Mouse (Mus musculus): ENCODE measurements around the gene Grap2.

Gene Grap2

DNA sequence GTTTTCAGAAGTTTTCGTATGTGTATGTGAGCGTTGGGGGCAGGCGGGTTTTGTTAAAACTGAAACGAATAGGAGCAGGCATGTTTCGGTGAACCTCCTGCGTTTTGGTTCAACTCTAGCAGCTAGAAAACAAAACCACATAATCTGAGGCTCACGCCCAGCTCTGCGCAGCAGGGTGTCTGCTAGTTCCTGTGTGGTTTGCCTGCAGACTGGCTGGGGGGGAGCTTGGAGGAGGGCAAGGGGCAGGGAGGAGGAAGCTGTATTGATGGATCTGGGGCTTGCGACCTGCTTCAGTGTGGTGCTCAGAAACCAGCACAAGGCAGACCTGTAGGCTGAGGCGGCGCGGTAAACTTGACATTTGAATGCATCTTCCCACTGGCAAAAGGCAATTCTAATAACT is at the start of gene Grap2:
Gene Grap2 (plus strand): TSS at position 304 of the 400 bp plus-strand sequence.
- peak; percentile 85 to 89 for DNase-seq (ENCODE audit: low spot score in 2 of 2)

DNA sequence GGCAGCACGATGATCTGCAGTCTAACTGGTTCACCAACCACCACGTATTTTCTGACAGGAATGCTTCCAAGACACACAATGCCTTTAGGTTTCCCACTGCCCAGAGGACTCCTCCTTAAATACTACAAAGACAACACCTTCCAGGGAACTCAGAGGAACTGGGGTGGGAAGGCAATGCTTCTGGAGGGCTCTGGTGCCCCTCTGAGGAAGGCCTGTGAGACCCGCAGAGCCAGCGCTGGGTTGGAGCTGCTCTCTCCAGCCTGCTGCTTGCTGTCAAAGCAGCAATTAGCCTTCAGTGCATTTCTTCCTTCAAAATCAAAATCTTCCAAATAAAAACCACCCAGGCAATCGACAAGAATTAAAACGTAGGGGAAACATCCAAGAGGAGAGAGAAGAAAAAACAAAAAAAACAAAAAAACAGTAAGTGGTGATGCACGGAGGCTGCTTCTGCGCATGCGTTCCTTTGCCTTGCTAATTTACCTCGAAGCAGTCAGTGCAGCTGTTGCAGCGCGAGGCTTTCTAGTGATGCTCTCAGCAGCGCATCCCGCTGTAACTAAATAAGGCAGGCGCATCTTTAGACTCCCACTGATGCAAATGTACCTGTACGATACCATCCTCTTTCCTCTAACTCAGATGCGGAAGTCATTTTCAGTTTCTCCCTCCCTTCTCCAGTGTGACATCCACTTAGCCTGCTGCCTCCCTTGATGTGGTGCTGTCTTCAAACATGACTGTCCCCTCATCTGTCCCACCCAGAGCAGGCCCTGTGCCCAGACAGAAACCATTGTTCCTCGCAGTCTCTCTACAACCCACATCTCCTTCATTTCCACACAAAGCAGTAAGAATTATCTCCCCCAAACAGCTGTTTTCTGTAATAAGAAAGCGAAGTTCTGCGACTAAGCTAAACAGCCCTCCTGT is 42.2 kb upstream of the Grap2 start:
- DNase-seq (ENCODE audit: low spot score in 2 of 2): no peak

DNA sequence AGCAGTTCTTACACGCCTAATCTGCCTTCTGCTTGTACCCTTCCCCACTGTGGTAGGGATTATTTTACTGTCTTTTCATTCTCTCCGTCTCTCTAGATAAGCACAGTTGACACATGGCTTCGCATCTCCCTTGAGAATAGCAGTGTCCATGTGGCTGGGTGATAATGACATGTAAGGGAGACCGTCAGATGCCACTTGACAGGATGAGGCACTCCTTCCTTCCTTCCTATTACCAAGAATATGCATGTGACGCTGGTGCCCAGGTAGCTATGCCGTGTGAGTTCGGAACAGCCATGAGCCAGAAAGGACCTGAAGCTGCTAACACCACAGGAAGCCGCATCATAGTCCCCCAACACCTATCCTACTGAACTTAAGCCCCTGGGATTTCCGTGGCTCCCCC is 41.4 kb upstream of the Grap2 start:
- peak in 1 of 2 experiments; percentile 45 for DNase-seq (ENCODE audit: low spot score in 2 of 2)

DNA sequence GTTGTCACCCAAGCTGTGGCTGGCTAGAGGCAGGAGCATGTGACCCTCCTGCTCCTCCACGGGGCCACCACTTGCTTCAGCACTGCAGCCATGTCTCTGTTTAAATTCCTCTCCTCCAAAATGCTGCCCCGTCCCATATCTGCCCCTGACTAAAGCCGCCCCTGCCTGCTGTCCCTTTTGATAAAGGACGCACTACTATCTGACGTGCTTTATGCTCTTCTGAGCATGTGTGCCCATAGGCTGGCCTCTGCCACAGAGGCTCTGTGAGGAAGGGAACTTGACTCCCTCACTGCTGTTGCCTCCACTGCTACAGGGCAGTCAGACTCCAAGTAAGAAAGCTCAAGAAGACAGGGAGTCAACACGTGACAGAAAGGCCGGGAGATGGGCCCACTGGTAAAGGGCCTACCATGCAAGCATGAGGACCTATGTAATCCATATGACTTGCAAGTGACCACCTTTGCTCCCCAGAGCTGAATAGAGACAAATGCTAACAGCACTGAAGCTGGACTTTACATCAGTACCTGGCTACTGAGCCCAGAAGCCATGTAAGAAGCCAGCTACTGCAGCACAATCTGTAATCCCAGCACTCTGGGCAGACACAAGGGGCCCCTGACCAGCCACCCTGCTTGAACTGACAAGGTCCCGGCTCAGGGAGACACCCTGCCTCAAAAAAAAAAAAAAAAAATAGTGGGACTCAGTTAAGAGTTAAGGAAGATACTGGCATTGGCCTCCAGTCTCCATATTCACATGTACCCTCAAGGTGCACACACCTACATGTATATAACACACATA is 39.9 kb upstream of the Grap2 start:
- no peak for DNase-seq (ENCODE audit: low spot score in 2 of 2)

DNA sequence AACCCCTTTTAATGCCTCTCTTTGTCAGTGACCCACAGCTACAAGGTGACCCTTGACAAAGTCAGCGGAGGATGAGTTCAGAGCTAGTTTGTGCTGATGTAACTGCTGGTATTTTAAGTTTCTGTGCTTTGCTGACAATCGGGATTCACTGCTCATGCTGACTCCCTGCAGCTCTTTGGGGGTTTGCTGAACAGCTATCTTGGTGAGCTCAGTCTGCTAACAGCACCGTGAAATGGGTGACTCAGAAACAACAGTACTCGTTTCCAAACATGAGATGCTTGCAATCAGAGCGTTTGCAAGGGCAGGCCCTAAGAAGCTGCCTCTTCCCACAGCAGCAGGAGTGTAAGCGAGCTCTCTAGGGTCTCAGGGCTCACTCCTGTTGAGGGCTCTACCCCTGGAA is 39.1 kb upstream of the Grap2 start:
- DNase-seq (ENCODE audit: low spot score in 2 of 2): no peak

DNA sequence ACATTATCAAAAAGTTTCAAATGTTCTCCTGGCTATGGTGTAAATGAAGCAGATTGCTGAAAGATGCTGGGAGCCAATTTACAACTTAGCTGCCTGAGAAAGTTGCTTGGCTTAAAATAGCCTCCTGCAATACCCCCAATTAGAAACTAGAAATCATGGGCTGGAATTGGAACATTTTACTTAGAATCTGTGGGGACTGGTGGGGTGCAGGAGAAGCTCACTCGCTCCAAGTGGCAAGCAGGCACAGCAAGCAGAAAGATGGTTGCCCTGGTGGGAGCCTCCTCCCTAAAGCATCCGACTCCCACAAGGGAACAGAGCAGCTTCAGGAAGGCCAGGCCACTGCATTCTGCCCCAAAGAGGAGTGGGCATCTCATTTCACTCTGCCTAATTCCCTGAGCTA is 36.3 kb upstream of the Grap2 start:
- DNase-seq (ENCODE audit: low spot score in 2 of 2): no peak

DNA sequence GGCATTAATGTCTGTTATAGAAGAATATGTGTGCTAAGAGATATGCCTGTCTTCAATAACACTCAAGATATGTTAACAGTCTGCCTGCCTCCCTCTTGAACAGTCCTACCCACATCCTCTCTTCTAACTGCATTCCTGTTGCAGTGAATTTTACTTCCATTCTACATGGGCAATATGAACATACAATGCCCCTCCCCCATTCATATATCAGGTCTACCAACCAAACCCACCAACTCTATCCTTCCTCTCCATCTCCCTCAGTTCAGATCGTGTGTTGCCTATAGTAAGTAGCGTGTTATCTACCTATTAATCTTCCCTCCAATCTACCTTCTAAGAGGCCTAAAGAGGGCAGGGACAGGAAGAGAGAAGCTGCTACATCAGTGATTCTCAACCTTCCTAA is 34.3 kb upstream of the Grap2 start:
- no peak for DNase-seq (ENCODE audit: low spot score in 2 of 2)

DNA sequence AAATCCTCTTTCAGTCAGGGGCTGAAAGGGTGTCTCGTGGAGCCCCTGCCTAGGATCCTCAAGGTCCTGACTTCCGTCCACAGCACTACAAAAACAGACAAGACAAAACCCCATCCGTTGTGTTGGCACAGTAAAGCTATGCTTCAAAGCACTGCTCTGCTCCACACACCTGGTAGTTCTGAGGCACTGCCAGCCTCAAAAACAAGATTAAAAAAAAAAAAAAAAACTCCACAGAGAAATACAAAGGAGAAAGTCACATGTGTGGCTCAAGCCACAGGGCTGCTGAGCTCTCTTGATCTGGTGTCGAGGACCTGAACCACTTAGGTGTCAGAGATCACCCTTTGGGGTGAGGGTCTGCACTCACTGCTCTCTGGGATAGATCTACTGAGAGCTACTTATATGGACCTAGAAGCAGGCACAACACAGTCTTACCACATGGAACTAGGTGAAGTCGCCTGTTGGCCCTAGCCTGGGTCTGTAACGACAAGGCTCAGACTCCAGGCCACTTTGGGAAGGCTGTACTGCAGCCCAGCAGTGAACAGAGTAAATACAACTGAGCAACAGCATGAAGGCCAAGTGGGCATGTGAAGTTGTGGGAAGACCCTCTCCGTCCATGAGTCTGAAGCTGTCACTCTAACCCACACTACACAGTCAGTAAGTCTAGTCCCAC is 33.6 kb upstream of the Grap2 start:
- no peak for DNase-seq (ENCODE audit: low spot score in 2 of 2)

DNA sequence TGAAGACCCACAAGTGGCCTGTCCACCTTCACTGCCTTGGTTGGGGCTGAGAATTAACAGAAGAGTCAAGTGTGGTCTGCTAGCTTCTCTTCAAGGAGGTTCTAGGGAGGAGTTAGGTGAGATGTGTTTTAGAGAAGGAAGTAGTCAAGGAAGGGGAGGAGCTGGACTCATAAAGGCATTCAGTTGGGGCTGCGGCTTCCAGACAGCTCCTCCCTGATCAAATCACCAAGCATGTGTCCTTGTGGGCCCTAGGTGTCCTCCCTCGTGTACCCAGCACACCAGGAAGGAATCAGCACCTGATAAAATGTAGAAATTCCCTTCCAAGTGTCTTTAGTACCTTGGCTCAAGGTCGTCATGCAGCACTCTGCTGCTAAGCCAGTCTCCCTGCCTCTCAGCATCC is 28.3 kb upstream of the Grap2 start:
- no peak for DNase-seq (ENCODE audit: low spot score in 2 of 2)

DNA sequence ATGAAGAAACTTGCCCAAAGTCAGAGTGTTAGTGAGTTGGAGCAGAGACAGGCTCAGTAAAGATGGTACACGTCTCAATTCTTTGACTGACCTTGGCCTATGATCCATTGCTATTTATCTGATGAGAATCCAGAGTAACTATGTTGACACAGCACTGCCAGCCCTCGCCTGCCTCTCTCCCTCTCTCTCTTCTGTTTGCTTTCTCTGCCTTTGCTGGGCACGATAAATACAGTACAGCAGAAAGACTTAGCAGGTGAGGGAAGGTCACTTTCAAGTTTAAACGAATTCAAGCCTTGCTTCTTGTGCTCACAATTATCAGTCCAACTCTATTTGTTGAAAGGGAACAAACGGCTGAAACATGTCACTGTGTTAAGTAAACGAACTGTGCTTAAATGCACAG is 27.0 kb upstream of the Grap2 start:
- no peak for DNase-seq (ENCODE audit: low spot score in 2 of 2)

DNA sequence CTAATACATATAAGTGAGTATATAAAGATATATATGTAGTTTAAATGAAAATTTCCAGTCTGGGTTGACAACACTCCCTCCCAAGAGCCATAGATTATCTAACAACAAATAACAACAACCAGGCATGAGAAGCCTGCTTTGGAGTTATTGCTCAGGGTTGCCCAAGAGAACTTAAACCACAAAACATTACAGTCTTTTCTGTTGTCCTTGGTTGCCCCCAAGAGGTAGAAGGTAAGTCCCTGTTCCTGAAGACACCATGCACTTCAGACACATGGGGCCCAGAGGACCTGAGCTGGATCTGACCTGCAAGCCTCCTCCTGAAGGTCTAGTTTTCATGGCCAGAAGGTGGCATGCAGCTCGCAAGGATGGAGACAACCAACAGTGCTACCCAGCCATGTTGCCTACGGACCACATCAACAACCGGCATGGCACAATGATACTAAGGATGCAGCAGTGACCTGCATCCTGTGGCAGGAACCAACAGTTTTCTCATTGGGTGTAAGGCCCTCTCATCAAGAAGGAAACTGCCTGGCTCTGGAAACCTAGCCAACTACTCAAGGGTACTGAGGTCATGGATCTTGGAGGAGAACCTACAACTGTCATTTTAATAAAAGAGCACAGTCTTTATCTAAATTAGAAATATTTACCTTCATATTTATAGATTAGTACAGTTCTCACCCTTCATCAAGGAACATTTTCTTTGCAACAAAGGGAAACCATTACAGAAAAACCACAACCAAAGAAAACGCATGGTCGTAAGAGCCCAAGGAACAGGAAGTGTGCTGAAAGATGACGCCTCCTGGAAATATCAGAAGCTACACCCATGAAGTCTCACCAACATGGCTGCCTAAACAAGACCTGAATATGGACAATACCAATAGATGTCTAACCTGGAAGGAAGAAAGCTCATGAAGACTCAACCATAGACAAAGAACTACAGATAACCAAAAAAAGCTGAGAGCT is 17.3 kb upstream of the Grap2 start:
- DNase-seq (ENCODE audit: low spot score in 2 of 2): no peak

DNA sequence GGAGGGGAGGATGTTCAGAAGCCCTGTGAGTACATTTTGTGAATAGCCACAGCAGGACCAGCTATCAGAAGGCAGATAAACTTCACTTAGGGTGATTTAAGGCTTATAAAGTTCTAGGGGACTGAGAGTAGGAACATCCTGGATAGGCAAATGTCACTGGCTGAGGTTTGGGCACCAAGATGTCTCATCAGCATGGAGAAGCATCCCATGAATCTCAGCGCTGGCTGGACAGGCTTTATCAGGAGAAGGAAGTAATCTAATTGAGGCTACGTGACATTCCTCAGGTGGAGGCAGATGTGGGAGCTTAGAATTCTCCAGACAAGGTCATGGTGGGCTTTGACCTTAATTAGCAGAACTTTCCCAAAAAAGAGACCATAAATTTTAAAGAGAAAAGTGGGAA is 16.4 kb upstream of the Grap2 start:
- no peak for DNase-seq (ENCODE audit: low spot score in 2 of 2)

DNA sequence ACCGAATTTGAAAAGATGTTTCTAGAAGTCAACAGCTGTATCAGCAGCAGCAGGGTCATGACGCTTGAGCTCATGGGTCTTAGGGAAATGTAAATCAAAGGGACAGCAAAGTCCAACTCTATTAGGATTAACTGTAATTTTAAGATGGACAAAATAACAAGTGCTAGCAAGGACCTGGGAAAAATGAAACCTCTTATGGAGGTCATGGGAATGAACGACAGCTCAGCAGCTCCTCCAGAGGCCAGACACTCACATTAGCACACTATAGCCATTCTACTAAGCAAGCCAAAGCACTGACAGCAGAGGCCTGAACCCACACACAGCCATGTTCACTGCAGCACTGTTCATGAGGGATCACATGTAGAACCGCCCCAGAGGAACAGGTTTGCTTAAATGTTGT is 14.6 kb upstream of the Grap2 start:
- no peak for DNase-seq (ENCODE audit: low spot score in 2 of 2)

DNA sequence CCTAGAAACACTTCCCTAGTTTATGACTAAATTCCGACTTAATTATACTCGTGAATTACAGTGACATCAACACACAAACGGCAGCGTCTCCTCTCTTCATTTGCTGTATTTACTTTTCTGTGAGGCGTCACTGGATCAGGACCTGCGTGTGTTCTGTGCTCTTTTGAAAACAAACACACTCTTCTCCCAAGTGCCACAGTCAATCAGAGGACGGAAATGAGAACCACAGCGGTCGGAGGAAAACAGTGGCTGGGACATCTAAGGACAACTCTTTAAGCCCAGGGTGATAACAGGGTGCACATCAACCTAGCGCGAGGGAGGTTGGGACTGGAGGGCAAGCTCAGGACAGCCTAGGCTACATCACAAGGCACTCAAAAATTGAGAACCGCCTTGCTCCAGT is 12.9 kb upstream of the Grap2 start:
- DNase-seq (ENCODE audit: low spot score in 2 of 2): no peak

DNA sequence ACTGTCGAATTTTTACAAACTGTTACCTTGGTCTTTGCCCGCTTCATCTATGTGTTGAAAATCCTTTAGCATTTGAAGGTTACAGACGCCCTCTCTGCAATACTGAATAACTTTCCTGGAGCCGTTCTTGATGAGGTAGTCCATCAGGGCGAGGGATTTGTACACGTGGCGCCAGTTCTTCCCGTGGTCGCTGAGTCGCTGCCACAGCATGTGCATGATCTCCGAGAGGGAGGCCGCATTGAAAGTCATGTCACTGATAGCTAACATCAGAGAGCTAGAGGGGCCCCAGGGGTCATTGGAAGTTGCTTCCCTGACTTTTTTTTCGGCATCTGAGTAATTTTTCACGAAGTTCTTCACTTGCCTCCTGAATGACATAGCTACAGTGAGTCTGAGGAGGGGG is 12.4 kb upstream of the Grap2 start:
- no peak for DNase-seq (ENCODE audit: low spot score in 2 of 2)

DNA sequence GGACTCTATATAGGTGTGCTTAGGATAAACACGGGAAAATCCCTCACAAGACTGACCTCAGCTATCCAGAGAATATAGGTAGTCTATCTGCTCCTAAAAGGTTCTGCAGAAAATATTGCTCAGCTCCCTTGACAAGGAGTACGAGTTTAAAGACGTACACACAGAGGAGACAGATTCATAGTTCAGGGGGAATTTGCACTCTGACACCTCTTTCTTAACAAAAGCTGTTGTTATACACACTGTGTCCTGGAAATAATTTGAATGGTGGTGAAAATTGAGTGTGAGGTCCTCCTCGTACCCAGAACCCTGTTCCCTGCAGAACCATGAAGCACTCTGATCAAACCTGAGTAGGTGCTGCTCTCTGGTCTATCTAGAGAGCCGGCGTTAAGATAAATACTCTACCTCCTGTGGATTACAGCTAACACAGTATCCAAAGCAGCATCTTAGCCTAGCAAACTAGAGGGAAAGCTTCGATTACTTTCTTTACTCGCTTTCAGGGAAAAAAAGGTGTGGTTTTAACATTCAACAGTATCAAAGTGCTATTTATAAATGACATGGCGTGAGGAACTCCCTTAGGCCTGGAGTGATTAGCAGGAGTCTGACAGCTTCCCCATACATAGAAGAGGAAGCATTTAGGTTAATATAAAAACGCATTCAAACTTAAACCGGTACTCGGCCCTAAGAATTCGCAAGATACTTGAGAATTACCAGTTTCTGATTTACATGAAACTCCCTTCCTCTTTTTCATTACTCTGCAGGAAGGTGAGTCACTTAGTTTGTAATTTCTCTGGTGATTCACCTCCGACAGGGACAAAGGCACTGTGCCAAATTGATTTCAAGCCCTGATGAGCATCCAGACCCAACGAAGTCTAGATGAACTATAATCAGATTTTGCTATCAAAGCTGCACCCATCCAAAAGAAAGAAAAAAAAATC is 11.5 kb upstream of the Grap2 start:
- peak; percentile 10 to 69 for DNase-seq (ENCODE audit: low spot score in 2 of 2)

DNA sequence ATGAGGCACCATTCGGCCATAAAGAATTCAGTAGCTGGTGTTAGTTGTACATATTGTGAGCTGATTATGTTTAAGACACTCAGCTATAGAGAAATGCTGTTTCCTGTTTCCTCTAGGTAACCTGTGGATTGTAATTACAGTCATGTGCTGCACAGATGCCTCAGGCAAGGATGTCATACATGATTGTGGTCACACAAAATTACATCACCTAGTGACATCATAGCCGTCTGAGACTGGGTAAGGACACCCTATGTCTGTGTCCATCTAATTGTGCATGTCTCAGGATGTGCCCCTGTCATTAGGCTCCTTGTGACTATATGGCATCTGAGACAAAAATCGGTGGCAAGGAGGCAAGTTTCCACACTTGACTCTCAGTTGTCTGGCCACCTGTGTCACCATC is 9.9 kb upstream of the Grap2 start:
- peak; percentile 34 to 55 for DNase-seq (ENCODE audit: low spot score in 2 of 2)

DNA sequence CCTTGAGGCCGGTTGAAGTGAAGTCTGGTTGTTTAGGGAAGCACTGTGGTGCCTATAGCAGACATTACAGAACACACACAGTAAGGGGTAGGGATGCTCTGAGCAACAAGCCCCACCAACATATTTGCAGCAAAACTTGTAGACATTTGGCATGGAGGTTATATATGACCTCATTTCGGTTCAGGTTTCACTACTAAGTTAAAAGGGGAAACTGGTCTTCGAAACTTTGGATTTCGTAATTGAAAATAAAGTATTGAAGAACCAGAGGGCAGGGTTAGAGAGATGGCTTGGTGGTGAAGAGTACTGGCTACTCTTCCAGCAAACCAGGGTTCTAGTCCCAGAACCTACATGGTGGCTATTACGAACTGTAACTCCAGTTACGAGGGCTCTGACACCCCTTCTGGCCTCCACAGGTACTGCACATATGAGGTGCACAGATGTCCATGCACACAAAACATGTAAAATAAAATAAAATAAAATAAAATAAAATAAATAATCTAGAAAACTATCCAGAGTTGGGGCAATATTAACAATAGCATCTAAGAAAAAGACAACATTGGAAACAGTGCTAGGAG is 8.7 kb upstream of the Grap2 start:
- peak; percentile 17 to 41 for DNase-seq (ENCODE audit: low spot score in 2 of 2)

DNA sequence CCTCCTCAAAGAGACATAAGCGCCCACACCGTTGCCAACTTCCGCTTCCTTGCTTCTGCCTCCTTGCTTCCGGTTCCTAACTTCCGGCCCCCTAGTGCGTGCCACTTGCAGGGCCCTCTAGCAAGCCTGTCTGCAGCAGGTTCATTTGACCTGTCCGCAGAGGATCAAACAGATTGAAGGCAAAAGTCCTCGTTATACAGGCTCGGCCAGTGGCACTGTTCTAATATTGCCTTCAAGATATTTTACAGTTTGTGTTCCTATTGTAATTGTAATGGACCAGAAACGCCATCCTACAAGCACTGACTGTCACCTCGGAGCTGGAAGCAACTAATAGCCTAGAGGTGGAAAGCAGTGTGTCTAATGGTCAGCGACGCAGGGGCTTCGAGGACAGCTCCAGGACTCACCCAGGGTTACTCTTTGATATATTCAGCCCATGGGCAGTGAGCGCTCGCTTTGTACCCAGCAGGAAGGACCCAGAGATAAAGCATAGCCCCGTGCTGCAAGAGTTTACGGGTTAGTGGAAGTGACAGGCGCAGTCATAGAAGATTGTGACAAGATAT is 7.2 kb upstream of the Grap2 start, which contains the start of gene Enthd1:
Gene Enthd1 (minus strand): TSS at position 51 of the 560 bp plus-strand sequence.
- peak in 1 of 2 experiments; percentile 22 for DNase-seq (ENCODE audit: low spot score in 2 of 2)

Measured in natural killer cell, adult 2 months (primary cell).